Mouse (Mus musculus) embryo, embryonic 10.5 days (tissue): ENCODE results near the gene Gpd1l.

Source experiments
- DNase-seq: peaks from one replicate; pipeline ENCODE4 v3.0.0-alpha.2; 2015; ENCODE audit warnings: low spot score

Gene Gpd1l

GRCm38 (mm10) chr9:114925571-114925970, 8.2 kb downstream of the Gpd1l start:
- no peak for DNase-seq

- no peak for DNase-seq
These were observed 8.7 kb downstream of the Gpd1l start for GRCm38 (mm10) chr9:114925039-114925438.

- no peak for DNase-seq
These were observed 9.3 kb downstream of the Gpd1l start for GRCm38 (mm10) chr9:114924511-114924910.

GRCm38 (mm10) chr9:114922209-114922608, 11.6 kb downstream of the Gpd1l start:
- no peak for DNase-seq

- DNase-seq: no peak
These were observed 12.3 kb downstream of the Gpd1l start for GRCm38 (mm10) chr9:114921352-114922081.

GRCm38 (mm10) chr9:114920569-114920968, 13.2 kb downstream of the Gpd1l start:
- DNase-seq: no peak

- peak; percentile 91 for DNase-seq
These were observed 20.8 kb downstream of the Gpd1l start for GRCm38 (mm10) chr9:114912680-114913649.

GRCm38 (mm10) chr9:114907509-114907908, 26.3 kb downstream of the Gpd1l start:
- DNase-seq: no peak

- no peak for DNase-seq
These were observed 37.9 kb downstream of the Gpd1l start for GRCm38 (mm10) chr9:114895919-114896318.

- no peak for DNase-seq
These were observed 40.8 kb downstream of the Gpd1l start for GRCm38 (mm10) chr9:114892974-114893373.

GRCm38 (mm10) chr9:114890377-114890776, 43.4 kb downstream of the Gpd1l start:
- no peak for DNase-seq

GRCm38 (mm10) chr9:114888856-114889407, 44.9 kb downstream of the Gpd1l start:
- DNase-seq: no peak

GRCm38 (mm10) chr9:114887699-114888098, 46.1 kb downstream of the Gpd1l start:
- peak; percentile 49 for DNase-seq

- no peak for DNase-seq
These were observed 47.7 kb downstream of the Gpd1l start for GRCm38 (mm10) chr9:114885991-114886662.

GRCm38 (mm10) chr9:114885564-114885963, 48.2 kb downstream of the Gpd1l start:
- no peak for DNase-seq

GRCm38 (mm10) chr9:114881977-114882376, 51.8 kb downstream of the Gpd1l start:
- DNase-seq: no peak

GRCm38 (mm10) chr9:114855327-114855726, 78.5 kb downstream of the Gpd1l start:
- no peak for DNase-seq

- DNase-seq: no peak
These were observed 79.1 kb downstream of the Gpd1l start for GRCm38 (mm10) chr9:114854686-114855085.

- DNase-seq: no peak
These were observed 80.5 kb downstream of the Gpd1l start for GRCm38 (mm10) chr9:114853336-114853735.

GRCm38 (mm10) chr9:114851419-114852190, 82.2 kb downstream of the Gpd1l start:
- no peak for DNase-seq
